Comparison of ENCODE assay signal across 9 mouse cellular contexts in genomic region chr15:99724292-99725021, GRCm38 (mm10). TPM values are rescaled to one million over a fixed set of nuclear protein-coding genes. Genes with fewer than 3 reads are reported as not detected.
DNase-seq lines count a peak whose midpoint lies in the region; ATAC-seq and TF ChIP-seq lines count a peak whose summit lies in the region.
"Had no signal": no experiment of that assay in that cellular context is flagged by ENCODE, and none has a peak within 500 bp of the region (broad histone marks: within the 10 kb centered on the region; RNA-seq: fewer than 3 reads in every experiment).

No protein-coding gene starts in this region.

- H3K4me1 ChIP-seq in G1E (ENCODE audit: insufficient read depth, low read depth, low read length), result peaks cover 33% of the 10 kb centered on the region
- H3K4me1 ChIP-seq in bone marrow macrophage, adult 2 months (ENCODE audit: control insufficient read depth, insufficient read depth, low read length), result peaks cover 20% of the 10 kb centered on the region
- peaks cover 38% of the 10 kb centered on the region for H3K4me1 ChIP-seq in forebrain, embryonic 10.5 days
- H3K4me1 ChIP-seq in heart, embryonic 16.5 days (ENCODE audit: control insufficient read depth, insufficient read depth, low read length), result peaks cover 30% of the 10 kb centered on the region
- H3K4me1 ChIP-seq in lung, adult 2 months (ENCODE audit: control insufficient read depth, insufficient read depth, low read length), result peaks cover 17% of the 10 kb centered on the region

- no peak; the same call in 1 of the 2 replicates for TF ChIP-seq CTCF in G1E (IDR thresholded peaks at IDR 0.05; ENCODE audit: low read depth, low read length)
- peak; percentile 22; the same call in 1 of the 2 replicates for TF ChIP-seq CTCF in bone marrow macrophage, adult 2 months (IDR thresholded peaks at IDR 0.05; ENCODE audit: low read depth, low read length)
- TF ChIP-seq CTCF in lung, adult 2 months (IDR thresholded peaks at IDR 0.05; ENCODE audit: insufficient read depth, low read length), result peak; percentile 41; the same call in 1 of the 2 replicates

- H3K9ac ChIP-seq in heart, embryonic 16.5 days (ENCODE audit: low read length), result peak overlapping the region; percentile 72

- H3K27ac ChIP-seq in bone marrow macrophage, adult 2 months (ENCODE audit: insufficient read depth, low read depth, low read length), result peak overlapping the region; percentile 95
- peak overlapping the region; percentile 91 for H3K27ac ChIP-seq in forebrain, embryonic 10.5 days
- H3K27ac ChIP-seq in heart, embryonic 16.5 days (ENCODE audit: low read length), result peak overlapping the region; percentile 97

- peaks cover 38% of the 10 kb centered on the region for H3K27me3 ChIP-seq in G1E (ENCODE audit: insufficient read depth, low read length)
- H3K27me3 ChIP-seq in forebrain, embryonic 10.5 days (ENCODE audit: poor library complexity, severe bottlenecking), result no peaks in the 10 kb centered on the region
- no peaks in the 10 kb centered on the region for H3K27me3 ChIP-seq in heart, embryonic 16.5 days (ENCODE audit: control insufficient read depth, insufficient read depth, low read length)

- DNase-seq in G1E (ENCODE audit: low spot score), result peak; percentile 70
- DNase-seq in forebrain, embryonic 10.5 days (ENCODE audit: extremely low spot score, low spot score), result peak; percentile 63
- DNase-seq in kidney, postnatal 36 days, result peak; percentile 83 to 86
- peak; percentile 64 for DNase-seq in lung, adult 2 months
- peak; percentile 52 for DNase-seq in ovary, adult 18-20 months (ENCODE audit: low spot score)
- peak; percentile 85 for DNase-seq in yolk sac, embryonic 10.5 days (ENCODE audit: low spot score)

- peaks cover 25% of the 10 kb centered on the region for H3K36me3 ChIP-seq in G1E (replicated peaks)
- peaks cover 58% of the 10 kb centered on the region for H3K36me3 ChIP-seq in forebrain, embryonic 10.5 days (replicated peaks)
- peaks cover 20% of the 10 kb centered on the region for H3K36me3 ChIP-seq in heart, embryonic 16.5 days (ENCODE audit: control insufficient read depth, insufficient read depth)

- 14% methylated on average over 16 of the region's 16 CpGs for WGBS in forebrain, embryonic 10.5 days
- WGBS in heart, embryonic 16.5 days, result 7% methylated on average over 16 of the region's 16 CpGs
- WGBS in lung, adult 2 months, result 5% methylated on average over 16 of the region's 16 CpGs

- peaks cover 3% of the 10 kb centered on the region; the same call in 1 of the 2 replicates for H3K9me3 ChIP-seq in G1E (replicated peaks)
- H3K9me3 ChIP-seq in forebrain, embryonic 10.5 days, result peaks cover 7% of the 10 kb centered on the region
- H3K9me3 ChIP-seq in heart, embryonic 16.5 days (replicated peaks; ENCODE audit: control insufficient read depth, low read length), result peaks cover 6% of the 10 kb centered on the region

- no peak for ATAC-seq in G1E (ENCODE audit: extremely low read depth, insufficient number of reproducible peaks, low FRiP score, poor library complexity, severe bottlenecking)
- ATAC-seq in heart, embryonic 16.5 days (replicated peaks; ENCODE audit: extremely low read depth, insufficient read depth, low FRiP score), result peak; percentile 56

- peak overlapping the region; percentile 72 for H3K4me2 ChIP-seq in heart, embryonic 16.5 days (ENCODE audit: low read depth, low read length)

- H3K4me3 ChIP-seq in G1E (ENCODE audit: low read depth, low read length), result peak overlapping the region; percentile 94; the same call in 1 of the 2 replicates
- peak overlapping the region; percentile 52 for H3K4me3 ChIP-seq in bone marrow macrophage, adult 2 months (ENCODE audit: insufficient read depth, low read length)
- peak overlapping the region; percentile 99 for H3K4me3 ChIP-seq in forebrain, embryonic 10.5 days
- H3K4me3 ChIP-seq in heart, embryonic 16.5 days (ENCODE audit: low read length), result peak overlapping the region; percentile 87
- no peak overlapping the region for H3K4me3 ChIP-seq in lung, adult 2 months (replicated peaks; ENCODE audit: extremely low read depth, low read depth, low read length)

- no peak for TF ChIP-seq POLR2A in bone marrow macrophage, adult 2 months (IDR thresholded peaks at IDR 0.05; ENCODE audit: borderline replicate concordance, low read depth, low read length)
- TF ChIP-seq POLR2A in lung, adult 2 months (IDR thresholded peaks at IDR 0.05; ENCODE audit: borderline replicate concordance, extremely low read depth, low read depth, low read length), result no peak

RNA-seq across cellular contexts. Expression of gene Cox14, which starts 1.0 kb away (rescaled TPM):
- total RNA-seq in G1E (2014; fragmentation: Nextera tagmentation), result 40.8 and 46.1 TPM in 2 replicates
- total RNA-seq in G1E (2017), result 44.1 and 48.8 TPM in 2 replicates
- 108 and 115 TPM in 2 replicates for polyA plus RNA-seq in G1E (2012)
- polyA plus RNA-seq in bone marrow macrophage, adult 2 months (2012; ENCODE audit: insufficient read depth, insufficient read length, missing spikeins), result 62.3 and 71.3 TPM in 2 replicates
- polyA plus RNA-seq in forebrain, embryonic 10.5 days (2016; fragmentation: Nextera tagmentation; extraction: Ambion mirVana), result 140 and 146 TPM in 2 replicates
- polyA plus RNA-seq in heart, embryonic 16.5 days (2015; fragmentation: Nextera tagmentation; extraction: Ambion mirVana), result 217 and 241 TPM in 2 replicates
- polyA plus RNA-seq in lung, adult 2 months (2012; rRNA removed), result 168 and 205 TPM in 2 replicates

RNA-seq across cellular contexts. Expression of gene Gpd1, which starts 7.1 kb away (rescaled TPM):
- total RNA-seq in G1E (2014; fragmentation: Nextera tagmentation), result not detected in 2 replicates
- 0.06 TPM in 1 of 2 replicates, not detected in the other for total RNA-seq in G1E (2017)
- not detected in 2 replicates for polyA plus RNA-seq in G1E (2012)
- 0.37 and 1.2 TPM in 2 replicates for polyA plus RNA-seq in bone marrow macrophage, adult 2 months (2012; ENCODE audit: insufficient read depth, insufficient read length, missing spikeins)
- polyA plus RNA-seq in forebrain, embryonic 10.5 days (2016; fragmentation: Nextera tagmentation; extraction: Ambion mirVana), result 0.38 and 0.54 TPM in 2 replicates
- 2.4 and 2.7 TPM in 2 replicates for polyA plus RNA-seq in heart, embryonic 16.5 days (2015; fragmentation: Nextera tagmentation; extraction: Ambion mirVana)
- polyA plus RNA-seq in lung, adult 2 months (2012; rRNA removed), result 55.2 and 114 TPM in 2 replicates
- total RNA-seq: neutrophil, adult 5-6 weeks had no signal

RNA-seq across cellular contexts. Expression of gene Gm17349, which starts 19.2 kb away (rescaled TPM):
- not detected in 2 replicates for total RNA-seq in G1E (2014; fragmentation: Nextera tagmentation)
- total RNA-seq in G1E (2017), result 0.98 TPM in 1 of 2 replicates, not detected in the other
- polyA plus RNA-seq in G1E (2012), result 2.3 and 4.1 TPM in 2 replicates
- not detected in 2 replicates for polyA plus RNA-seq in bone marrow macrophage, adult 2 months (2012; ENCODE audit: insufficient read depth, insufficient read length, missing spikeins)
- polyA plus RNA-seq in forebrain, embryonic 10.5 days (2016; fragmentation: Nextera tagmentation; extraction: Ambion mirVana), result not detected in 2 replicates
- polyA plus RNA-seq in heart, embryonic 16.5 days (2015; fragmentation: Nextera tagmentation; extraction: Ambion mirVana), result not detected in 2 replicates
- 1.0 TPM in 1 of 2 replicates, not detected in the other for polyA plus RNA-seq in lung, adult 2 months (2012; rRNA removed)
- total RNA-seq: neutrophil, adult 5-6 weeks had no signal

RNA-seq across cellular contexts. Expression of gene Smarcd1, which starts 22.5 kb away (rescaled TPM):
- total RNA-seq in G1E (2014; fragmentation: Nextera tagmentation), result 43.3 and 50.9 TPM in 2 replicates
- total RNA-seq in G1E (2017), result 11.4 and 12.0 TPM in 2 replicates
- polyA plus RNA-seq in G1E (2012), result 45.3 and 69.1 TPM in 2 replicates
- 17.7 and 19.4 TPM in 2 replicates for polyA plus RNA-seq in bone marrow macrophage, adult 2 months (2012; ENCODE audit: insufficient read depth, insufficient read length, missing spikeins)
- 91.5 TPM in 2 replicates for polyA plus RNA-seq in forebrain, embryonic 10.5 days (2016; fragmentation: Nextera tagmentation; extraction: Ambion mirVana)
- 21.7 and 21.9 TPM in 2 replicates for polyA plus RNA-seq in heart, embryonic 16.5 days (2015; fragmentation: Nextera tagmentation; extraction: Ambion mirVana)
- polyA plus RNA-seq in lung, adult 2 months (2012; rRNA removed), result 30.1 and 38.0 TPM in 2 replicates

RNA-seq across cellular contexts. Expression of gene Cers5, which starts 48.2 kb away (rescaled TPM):
- total RNA-seq in G1E (2014; fragmentation: Nextera tagmentation) (0.45 and 0.68 TPM in 2 replicates), G1E (2017) (4.9 and 6.1 TPM in 2 replicates)
- 0.69 and 0.77 TPM in 2 replicates for polyA plus RNA-seq in G1E (2012)
- polyA plus RNA-seq in bone marrow macrophage, adult 2 months (2012; ENCODE audit: insufficient read depth, insufficient read length, missing spikeins), result 74.9 and 77.3 TPM in 2 replicates
- polyA plus RNA-seq in forebrain, embryonic 10.5 days (2016; fragmentation: Nextera tagmentation; extraction: Ambion mirVana), result 57.6 and 59.5 TPM in 2 replicates
- 50.7 and 51.6 TPM in 2 replicates for polyA plus RNA-seq in heart, embryonic 16.5 days (2015; fragmentation: Nextera tagmentation; extraction: Ambion mirVana)
- 37.2 and 53.4 TPM in 2 replicates for polyA plus RNA-seq in lung, adult 2 months (2012; rRNA removed)

Comparison
In these comparisons a context has a peak if more than half of its experiments do, and no peak if none do; other contexts are left out.
1. RNA of gene Gpd1, which starts 7.1 kb away (polyA plus RNA-seq): 55.2 to 114 TPM in lung, adult 2 months; 2.4 to 2.7 TPM in heart, embryonic 16.5 days, 0.37 to 1.2 TPM in bone marrow macrophage, adult 2 months, 0.38 to 0.54 TPM in forebrain, embryonic 10.5 days and not detected in G1E; every median in the first group is over 10 times any median in the second.
2. Peak in every context shown above with its lines, with median percentiles within 50 percentile points of each other: DNase-seq and H3K27ac ChIP-seq.